Mouse (Mus musculus): Measurements from ENCODE around the gene Chd1. TPM values are rescaled to one million over a fixed set of nuclear protein-coding genes. Genes with fewer than 3 reads are reported as not detected.

Chd1 gene
- total and polyA plus RNA-seq, 3 experiments, result 56.9 to 75.6 (median 67.3) TPM

DNA sequence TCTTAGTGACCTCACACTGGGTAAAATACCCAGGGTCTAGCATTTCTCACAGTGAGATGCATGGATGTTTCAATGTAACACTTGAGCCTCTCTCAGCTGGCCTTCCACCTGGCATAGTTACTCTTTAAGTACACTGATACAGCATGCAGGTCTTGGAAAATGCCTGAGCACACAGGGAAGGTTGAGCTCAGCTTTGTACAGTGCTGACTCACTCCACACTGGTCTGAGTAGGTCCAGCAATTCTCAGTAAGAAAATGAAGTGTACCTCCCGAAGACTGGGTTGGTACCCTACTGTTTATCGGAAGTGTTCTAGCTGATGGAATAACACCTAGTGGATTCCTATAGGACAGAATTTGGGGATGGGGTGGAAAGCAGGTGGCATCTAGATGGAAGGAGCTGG is 112.9 kb downstream of the Chd1 start:
- no peak for ATAC-seq (ENCODE audit: extremely low read depth, insufficient number of reproducible peaks, low FRiP score, poor library complexity, severe bottlenecking)

GRCm38 (mm10) chr17:15818372-15818771 is 113.6 kb downstream of the Chd1 start:
- H3K4me1 ChIP-seq (ENCODE audit: insufficient read depth, low read depth, low read length), result no peaks in the 10 kb centered on the region

More for the DNA sequence above, 112.9 kb downstream of the Chd1 start:
- Histone ChIP-seq H3K36me3 (replicated peaks) (no peaks in the 10 kb centered on the region), H3K4me3 (ENCODE audit: low read depth, low read length) (no peak overlapping the region), H3K27me3 (ENCODE audit: insufficient read depth, low read length) (peaks cover 13% of the 10 kb centered on the region; the same call in 1 of the 2 replicates), H3K9me3 (replicated peaks) (no peaks in the 10 kb centered on the region), H3K4me1 (ENCODE audit: insufficient read depth, low read depth, low read length) (no peaks in the 10 kb centered on the region)
- DNase-seq (ENCODE audit: low spot score), result no peak
- TF ChIP-seq TAL1 (conservative IDR thresholded peaks at IDR 0.05; ENCODE audit: low read depth, low read length) (no peak), POLR2AphosphoS5 (IDR thresholded peaks at IDR 0.05; ENCODE audit: insufficient replicate concordance, low read depth, low read length) (no peak), CTCF (IDR thresholded peaks at IDR 0.05; ENCODE audit: low read depth, low read length) (no peak), GATA2 (IDR thresholded peaks at IDR 0.05; ENCODE audit: borderline replicate concordance, low read depth, low read length) (no peak), GATA1 (IDR thresholded peaks at IDR 0.05; ENCODE audit: borderline replicate concordance, low read length) (no peak)

GRCm38 (mm10) chr17:15820146-15820545 is 115.4 kb downstream of the Chd1 start:
- Histone ChIP-seq H3K9me3 (replicated peaks) (no peaks in the 10 kb centered on the region), H3K27me3 (ENCODE audit: insufficient read depth, low read length) (peaks cover 10% of the 10 kb centered on the region; the same call in 1 of the 2 replicates), H3K4me1 (ENCODE audit: insufficient read depth, low read depth, low read length) (no peaks in the 10 kb centered on the region), H3K4me3 (ENCODE audit: low read depth, low read length) (no peak overlapping the region), H3K36me3 (replicated peaks) (no peaks in the 10 kb centered on the region)
- TF ChIP-seq GATA2 (IDR thresholded peaks at IDR 0.05; ENCODE audit: borderline replicate concordance, low read depth, low read length) (no peak), POLR2AphosphoS5 (IDR thresholded peaks at IDR 0.05; ENCODE audit: insufficient replicate concordance, low read depth, low read length) (no peak), GATA1 (IDR thresholded peaks at IDR 0.05; ENCODE audit: borderline replicate concordance, low read length) (no peak)
- no peak for ATAC-seq (ENCODE audit: extremely low read depth, insufficient number of reproducible peaks, low FRiP score, poor library complexity, severe bottlenecking)
- no peak for DNase-seq (ENCODE audit: low spot score)

More at GRCm38 (mm10) chr17:15818372-15818771, 113.6 kb downstream of the Chd1 start:
- Histone ChIP-seq H3K27me3 (ENCODE audit: insufficient read depth, low read length) (peaks cover 13% of the 10 kb centered on the region; the same call in 1 of the 2 replicates), H3K36me3 (replicated peaks) (no peaks in the 10 kb centered on the region), H3K4me3 (ENCODE audit: low read depth, low read length) (no peak overlapping the region), H3K9me3 (replicated peaks) (no peaks in the 10 kb centered on the region)
- TF ChIP-seq TAL1 (conservative IDR thresholded peaks at IDR 0.05; ENCODE audit: low read depth, low read length) (no peak), GATA2 (IDR thresholded peaks at IDR 0.05; ENCODE audit: borderline replicate concordance, low read depth, low read length) (no peak)
- no peak for DNase-seq (ENCODE audit: low spot score)
- ATAC-seq (ENCODE audit: extremely low read depth, insufficient number of reproducible peaks, low FRiP score, poor library complexity, severe bottlenecking), result no peak

GRCm38 (mm10) chr17:15820761-15821160 is 116.0 kb downstream of the Chd1 start:
- Histone ChIP-seq H3K27me3 (ENCODE audit: insufficient read depth, low read length) (peaks cover 10% of the 10 kb centered on the region; the same call in 1 of the 2 replicates), H3K36me3 (replicated peaks) (no peaks in the 10 kb centered on the region), H3K9me3 (replicated peaks) (peaks cover 5% of the 10 kb centered on the region), H3K4me3 (ENCODE audit: low read depth, low read length) (no peak overlapping the region), H3K4me1 (ENCODE audit: insufficient read depth, low read depth, low read length) (no peaks in the 10 kb centered on the region)
- ATAC-seq (ENCODE audit: extremely low read depth, insufficient number of reproducible peaks, low FRiP score, poor library complexity, severe bottlenecking) (no peak), DNase-seq (ENCODE audit: low spot score) (no peak)
- TF ChIP-seq TAL1 (conservative IDR thresholded peaks at IDR 0.05; ENCODE audit: low read depth, low read length), result no peak
- no peak for TF ChIP-seq GATA2 (IDR thresholded peaks at IDR 0.05; ENCODE audit: borderline replicate concordance, low read depth, low read length)
- no peak for TF ChIP-seq CTCF (IDR thresholded peaks at IDR 0.05; ENCODE audit: low read depth, low read length)
- no peak for TF ChIP-seq POLR2AphosphoS5 (IDR thresholded peaks at IDR 0.05; ENCODE audit: insufficient replicate concordance, low read depth, low read length)
- TF ChIP-seq GATA1 (IDR thresholded peaks at IDR 0.05; ENCODE audit: borderline replicate concordance, low read length), result no peak

- no peaks in the 10 kb centered on the region for H3K4me1 ChIP-seq (ENCODE audit: insufficient read depth, low read depth, low read length)
- H3K4me3 ChIP-seq (ENCODE audit: low read depth, low read length), result no peak overlapping the region
- peaks cover 10% of the 10 kb centered on the region; the same call in 1 of the 2 replicates for H3K27me3 ChIP-seq (ENCODE audit: insufficient read depth, low read length)
- no peak for ATAC-seq (ENCODE audit: extremely low read depth, insufficient number of reproducible peaks, low FRiP score, poor library complexity, severe bottlenecking)
- TF ChIP-seq GATA2 (IDR thresholded peaks at IDR 0.05; ENCODE audit: borderline replicate concordance, low read depth, low read length) (no peak), GATA1 (IDR thresholded peaks at IDR 0.05; ENCODE audit: borderline replicate concordance, low read length) (no peak), POLR2AphosphoS5 (IDR thresholded peaks at IDR 0.05; ENCODE audit: insufficient replicate concordance, low read depth, low read length) (no peak), CTCF (IDR thresholded peaks at IDR 0.05; ENCODE audit: low read depth, low read length) (no peak), TAL1 (conservative IDR thresholded peaks at IDR 0.05; ENCODE audit: low read depth, low read length) (no peak)
- peaks cover 13% of the 10 kb centered on the region for H3K9me3 ChIP-seq (replicated peaks)
- DNase-seq (ENCODE audit: low spot score), result no peak
- H3K36me3 ChIP-seq (replicated peaks), result no peaks in the 10 kb centered on the region
Observed at GRCm38 (mm10) chr17:15821706-15822105, 116.9 kb downstream of the Chd1 start.

Other genes with a start within 250 kb of the Chd1 start
- gene Psmb1, start 205.2 kb upstream of the Chd1 start, total RNA-seq (2014; fragmentation: Nextera tagmentation), result 69.1 and 72.5 TPM in 2 replicates
- gene Psmb1, start 205.2 kb upstream of the Chd1 start, total RNA-seq (2017), result 194 and 265 TPM in 2 replicates
- 11.7 and 59.3 TPM in 2 replicates for gene Psmb1, start 205.2 kb upstream of the Chd1 start, polyA plus RNA-seq (2012)
- 176 and 189 TPM in 2 replicates for gene Tbp, start 205.1 kb upstream of the Chd1 start, total RNA-seq (2014; fragmentation: Nextera tagmentation)
- 64.7 and 66.5 TPM in 2 replicates for gene Tbp, start 205.1 kb upstream of the Chd1 start, total RNA-seq (2017)
- 9.8 and 11.9 TPM in 2 replicates for gene Tbp, start 205.1 kb upstream of the Chd1 start, polyA plus RNA-seq (2012)
- 102 and 105 TPM in 2 replicates for gene Pdcd2, start 177.7 kb upstream of the Chd1 start, total RNA-seq (2014; fragmentation: Nextera tagmentation)
- 156 and 179 TPM in 2 replicates for gene Pdcd2, start 177.7 kb upstream of the Chd1 start, total RNA-seq (2017)
- 230 and 314 TPM in 2 replicates for gene Pdcd2, start 177.7 kb upstream of the Chd1 start, polyA plus RNA-seq (2012)
- gene Prdm9, start 140.6 kb upstream of the Chd1 start, total RNA-seq (2014; fragmentation: Nextera tagmentation), result 9.2 and 16.0 TPM in 2 replicates
- 3.2 and 5.4 TPM in 2 replicates for gene Prdm9, start 140.6 kb upstream of the Chd1 start, total RNA-seq (2017)
- 1.1 TPM in 2 replicates for gene Prdm9, start 140.6 kb upstream of the Chd1 start, polyA plus RNA-seq (2012)
- not detected in 2 replicates for gene Rgmb, start 126.1 kb downstream of the Chd1 start, total RNA-seq (2014; fragmentation: Nextera tagmentation)
- gene Rgmb, start 126.1 kb downstream of the Chd1 start, total RNA-seq (2017), result 0.06 and 0.27 TPM in 2 replicates
- gene Rgmb, start 126.1 kb downstream of the Chd1 start, polyA plus RNA-seq (2012), result not detected in 2 replicates